Mouse (Mus musculus): Measurements from ENCODE around the gene Dnah7b.
"Not testable (repeated sequence)": the region's sequence is repeated elsewhere in the genome, so short reads cannot be mapped to it uniquely, and the experiment has no call there.

The Dnah7b gene

GRCm38 (mm10) chr1:46066015-46066414 is at the start of gene Dnah7b:
Gene Dnah7b (plus strand): TSS chr1:46066315.
- DNase-seq (ENCODE audit: low spot score in 2 of 2) = no peak

DNA sequence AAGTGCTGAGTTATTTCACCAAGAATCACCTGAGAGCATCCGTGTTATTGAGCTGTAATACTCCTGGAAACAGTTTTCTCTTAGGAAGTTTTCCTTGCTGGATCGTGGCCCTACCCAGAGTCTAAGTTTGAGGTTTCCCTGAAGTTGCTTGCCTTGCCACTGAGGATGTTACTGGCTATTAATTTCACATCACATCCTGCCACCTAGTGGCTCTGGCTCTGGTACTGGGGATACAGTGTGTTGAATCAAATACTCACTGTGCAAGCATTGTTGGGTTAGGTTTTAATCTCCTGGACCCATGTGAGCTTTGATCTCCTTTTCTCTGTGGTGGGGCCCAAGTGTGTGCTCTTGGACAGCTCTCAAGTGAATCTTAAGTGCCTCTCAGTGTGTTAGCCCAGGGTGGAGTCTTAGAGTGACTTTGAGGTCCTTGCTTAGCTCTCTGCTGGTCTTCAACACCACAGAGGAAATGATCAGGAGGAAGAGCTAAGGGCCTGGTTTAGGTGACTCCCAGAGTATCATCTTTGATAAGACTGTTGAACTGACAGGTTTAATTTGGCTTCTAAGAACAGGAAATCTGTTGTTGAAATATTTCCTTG is 47.6 kb upstream of the Dnah7b start:
- DNase-seq (ENCODE audit: low spot score in 2 of 2) = no peak

DNA sequence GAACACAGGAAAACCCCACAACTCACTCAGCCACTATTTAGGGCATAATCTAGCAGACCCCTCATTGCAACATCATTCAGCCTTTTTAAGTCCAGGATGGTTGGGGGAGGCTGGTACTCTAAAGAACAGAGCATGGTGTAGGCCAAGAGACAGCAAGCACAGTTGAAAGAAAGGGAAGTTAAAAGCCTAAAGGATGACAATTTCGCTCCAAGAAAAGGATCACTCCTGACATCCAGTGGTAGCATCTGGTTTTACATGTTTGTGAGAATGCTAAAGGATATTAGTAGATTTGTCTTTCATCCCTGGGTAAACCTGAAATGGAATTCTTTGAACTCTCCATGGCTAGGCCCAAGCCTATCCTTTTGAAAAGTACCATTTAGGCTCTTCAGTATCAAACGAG is 43.9 kb upstream of the Dnah7b start:
- no peak for DNase-seq (ENCODE audit: low spot score in 2 of 2)

DNA sequence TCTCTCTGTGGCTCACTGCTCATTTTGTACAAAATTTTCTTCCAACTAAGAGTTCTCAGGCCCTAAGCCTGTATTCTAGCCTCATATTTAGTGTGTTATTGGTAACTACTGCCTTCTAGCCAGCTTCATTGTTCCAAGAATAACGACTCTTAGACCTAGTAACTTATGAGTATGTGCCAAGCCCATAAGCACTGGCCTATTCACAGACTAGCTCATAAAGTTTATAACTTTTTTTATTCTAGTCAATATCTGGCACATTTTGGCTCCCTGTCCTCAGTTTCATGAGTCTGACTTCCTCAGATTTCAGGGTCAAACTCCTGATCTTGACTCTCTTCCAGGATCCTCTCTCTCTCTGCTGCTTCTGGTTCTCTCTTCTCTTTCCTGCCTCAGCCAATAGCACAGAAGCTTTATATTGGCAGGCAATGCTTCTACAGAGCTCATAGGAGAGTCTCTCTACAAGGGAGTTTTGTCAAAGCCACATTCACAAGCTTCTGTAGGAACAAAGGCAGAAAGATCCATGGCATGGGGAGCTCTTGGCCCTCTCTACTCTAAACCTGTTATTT is 34.0 kb upstream of the Dnah7b start:
- DNase-seq (ENCODE audit: low spot score in 2 of 2) = no peak

DNA sequence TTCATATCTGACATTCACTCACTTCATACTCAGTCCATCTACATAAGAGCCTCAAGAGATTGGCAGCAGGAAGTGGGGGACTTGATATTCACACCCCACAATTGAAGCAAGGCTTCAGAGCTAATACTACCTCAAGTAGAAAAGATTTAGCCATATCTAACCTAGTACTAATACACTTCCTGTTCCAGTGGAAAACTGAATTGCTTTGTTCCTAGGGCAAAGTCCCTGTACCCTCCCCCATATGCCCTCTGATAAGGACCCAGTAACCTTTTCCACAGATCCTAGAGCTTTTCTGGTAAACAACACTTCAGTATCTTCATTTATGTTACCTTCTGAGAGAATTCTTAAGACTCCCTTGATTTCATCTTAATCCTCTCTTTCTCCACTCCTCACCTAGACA is 17.9 kb upstream of the Dnah7b start:
- no peak for DNase-seq (ENCODE audit: low spot score in 2 of 2)

- peak in 1 of 2 experiments; percentile 24 for DNase-seq (ENCODE audit: low spot score in 2 of 2)
Observed at GRCm38 (mm10) chr1:46066484-46067251, 553 bp downstream of the Dnah7b start.

GRCm38 (mm10) chr1:46068787-46069186 is 2.7 kb downstream of the Dnah7b start:
- not testable (repeated sequence) for DNase-seq (ENCODE audit: low spot score in 2 of 2)

- no peak for DNase-seq (ENCODE audit: low spot score in 2 of 2)
Observed at GRCm38 (mm10) chr1:46077891-46078290, 11.8 kb downstream of the Dnah7b start.

DNA sequence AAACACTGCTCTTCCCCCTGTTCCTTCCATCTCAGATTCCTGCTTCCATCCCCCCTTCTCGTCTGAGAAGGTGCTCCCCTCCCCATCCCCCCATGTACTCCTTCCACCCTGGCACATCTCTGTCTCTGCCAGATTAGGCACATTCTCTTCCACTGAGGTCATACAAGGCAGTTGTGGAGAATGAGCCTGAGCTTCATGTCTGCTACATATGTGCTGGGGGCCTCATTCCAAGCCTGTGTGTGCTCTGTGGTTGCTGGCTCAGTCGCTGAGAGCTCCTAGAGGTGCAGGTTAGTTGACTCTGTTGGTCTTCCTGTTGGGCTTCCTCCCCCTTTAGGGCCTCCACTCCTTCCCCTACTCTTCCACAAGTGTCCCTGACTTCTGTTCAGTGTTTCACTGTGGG is 34.4 kb downstream of the Dnah7b start:
- no peak for DNase-seq (ENCODE audit: low spot score in 2 of 2)

GRCm38 (mm10) chr1:46112606-46113005 is 46.5 kb downstream of the Dnah7b start:
- not testable (repeated sequence) for DNase-seq (ENCODE audit: low spot score in 2 of 2)

- not testable (repeated sequence) for DNase-seq (ENCODE audit: low spot score in 2 of 2)
Observed at GRCm38 (mm10) chr1:46117179-46117578, 51.1 kb downstream of the Dnah7b start.

DNA sequence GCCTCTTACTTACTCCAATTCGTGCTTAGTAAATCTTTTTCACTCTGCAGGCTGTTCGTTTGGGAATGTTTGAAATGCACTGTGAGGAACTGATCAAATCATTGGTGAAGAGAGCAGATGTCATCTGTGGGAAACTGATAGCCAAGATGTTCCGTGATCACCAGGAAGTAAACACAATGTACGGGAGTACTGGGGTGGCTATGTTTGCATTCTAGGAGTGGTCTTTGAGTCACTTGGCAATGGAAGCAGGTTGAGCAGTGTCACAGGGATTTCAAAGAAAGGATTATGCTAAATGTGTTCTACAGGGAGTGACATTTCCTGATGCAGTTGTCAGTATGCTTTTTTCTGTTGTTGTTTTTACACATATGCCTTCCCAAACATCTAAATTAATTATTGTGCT is 61.9 kb downstream of the Dnah7b start:
- DNase-seq (ENCODE audit: low spot score in 2 of 2) = no peak

DNA sequence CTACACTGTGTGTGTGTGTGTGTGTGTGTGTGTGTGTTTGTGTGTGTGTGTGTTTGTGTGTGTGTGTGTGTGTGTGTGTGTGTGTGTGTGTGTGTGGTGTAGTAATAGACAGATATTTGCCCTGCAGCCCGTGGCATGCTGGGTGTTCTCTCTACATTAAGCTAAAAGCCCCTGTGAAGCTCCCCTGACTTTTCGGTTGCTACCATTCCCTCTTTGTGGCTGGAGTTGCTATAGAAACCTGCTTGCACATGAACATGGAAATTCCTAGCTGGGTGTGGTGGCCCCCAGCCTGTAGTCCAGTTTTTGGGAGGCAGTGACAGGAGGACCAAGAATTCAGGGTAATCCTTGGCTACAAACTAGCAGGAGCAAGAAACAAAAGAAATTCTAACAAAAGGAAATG is 130.7 kb downstream of the Dnah7b start:
- DNase-seq (ENCODE audit: low spot score in 2 of 2) = not testable (repeated sequence)

GRCm38 (mm10) chr1:46201169-46201568 is 135.1 kb downstream of the Dnah7b start:
- not testable (repeated sequence) for DNase-seq (ENCODE audit: low spot score in 2 of 2)

GRCm38 (mm10) chr1:46210014-46210588 is 144.0 kb downstream of the Dnah7b start:
- not testable (repeated sequence) for DNase-seq (ENCODE audit: low spot score in 2 of 2)

DNA sequence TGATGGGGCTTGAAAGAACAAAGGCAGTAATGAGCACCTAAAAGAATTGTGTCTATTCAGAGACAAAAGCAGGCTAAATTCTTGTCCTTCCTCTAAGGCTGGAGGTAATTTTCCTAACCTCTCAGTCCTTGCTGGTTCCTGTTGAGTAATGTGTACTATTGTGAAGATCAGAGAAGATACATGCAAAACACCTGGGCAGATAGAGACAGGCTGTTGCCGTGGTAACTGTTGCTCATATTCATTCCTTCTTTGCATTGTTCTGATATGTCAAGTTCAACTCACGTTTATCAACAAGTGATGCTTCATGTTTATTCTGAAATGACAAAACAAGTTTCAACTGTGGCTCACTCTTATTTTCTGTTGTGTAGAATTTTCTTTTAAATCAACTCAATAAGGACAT is 156.6 kb downstream of the Dnah7b start:
- DNase-seq (ENCODE audit: low spot score in 2 of 2) = not testable (repeated sequence)

- not testable (repeated sequence) for DNase-seq (ENCODE audit: low spot score in 2 of 2)
Observed at GRCm38 (mm10) chr1:46226136-46226535, 160.0 kb downstream of the Dnah7b start.

- not testable (repeated sequence) for DNase-seq (ENCODE audit: low spot score in 2 of 2)
Observed at GRCm38 (mm10) chr1:46268841-46269240, 202.7 kb downstream of the Dnah7b start.

DNA sequence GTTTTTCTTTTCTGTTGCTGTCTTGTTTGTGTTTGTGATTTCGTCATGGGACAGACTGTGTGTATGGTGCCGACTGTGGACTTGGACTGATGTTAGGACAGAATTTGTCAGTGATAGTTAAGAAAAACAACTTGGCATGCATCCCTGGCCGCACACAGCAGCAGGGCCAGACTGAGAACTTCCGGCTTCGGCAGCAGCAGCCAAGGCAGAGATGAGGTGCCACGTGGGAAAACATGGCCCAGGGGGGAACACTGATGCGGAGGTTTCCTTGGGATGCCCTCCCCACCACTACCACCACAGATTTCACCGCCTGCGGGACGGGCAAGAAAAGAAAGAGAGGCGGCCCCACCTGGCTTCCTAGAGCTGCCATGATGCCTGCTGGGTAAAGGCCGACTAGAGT is 205.8 kb downstream of the Dnah7b start:
- no peak for DNase-seq (ENCODE audit: low spot score in 2 of 2)

DNA sequence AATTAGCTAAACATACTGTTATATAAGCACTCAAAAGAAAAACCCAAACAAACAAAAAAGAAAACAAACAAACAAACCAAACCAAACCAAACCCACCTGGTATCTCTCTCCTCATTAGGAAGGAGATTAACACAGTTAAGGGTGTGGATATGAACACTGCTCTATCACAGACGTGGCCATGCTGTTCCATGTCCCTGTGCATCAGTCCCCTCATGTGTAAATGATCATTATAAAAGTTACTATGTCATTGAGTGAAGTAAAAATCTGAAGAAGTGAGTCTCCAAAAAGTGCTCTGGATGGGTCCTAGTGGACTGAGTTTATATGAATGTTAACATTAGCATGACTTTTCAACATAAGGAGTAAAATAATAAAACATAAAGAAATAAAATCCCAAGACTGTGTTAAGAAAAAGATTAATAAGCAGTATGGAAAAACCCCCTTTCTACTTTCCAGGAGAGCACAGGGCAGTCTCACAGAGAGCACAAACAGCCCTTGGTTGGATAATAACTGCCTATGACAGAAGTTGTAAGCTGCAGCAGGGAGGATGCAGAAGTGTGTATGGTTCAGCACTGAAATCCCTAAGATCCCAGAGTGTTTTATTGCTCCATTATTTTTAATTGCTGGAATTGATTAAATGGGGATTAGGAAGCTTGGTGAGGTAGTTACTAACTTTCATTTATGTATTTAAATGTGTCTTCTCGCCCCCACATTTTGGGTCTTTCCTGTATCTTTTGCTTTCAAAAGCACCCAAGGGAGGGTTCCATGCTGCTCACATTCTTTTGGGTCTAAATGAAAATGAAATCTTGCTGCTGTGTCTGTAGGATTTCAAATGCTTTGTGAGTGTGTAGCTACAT is 212.2 kb downstream of the Dnah7b start:
- not testable (repeated sequence) for DNase-seq (ENCODE audit: low spot score in 2 of 2)

DNA sequence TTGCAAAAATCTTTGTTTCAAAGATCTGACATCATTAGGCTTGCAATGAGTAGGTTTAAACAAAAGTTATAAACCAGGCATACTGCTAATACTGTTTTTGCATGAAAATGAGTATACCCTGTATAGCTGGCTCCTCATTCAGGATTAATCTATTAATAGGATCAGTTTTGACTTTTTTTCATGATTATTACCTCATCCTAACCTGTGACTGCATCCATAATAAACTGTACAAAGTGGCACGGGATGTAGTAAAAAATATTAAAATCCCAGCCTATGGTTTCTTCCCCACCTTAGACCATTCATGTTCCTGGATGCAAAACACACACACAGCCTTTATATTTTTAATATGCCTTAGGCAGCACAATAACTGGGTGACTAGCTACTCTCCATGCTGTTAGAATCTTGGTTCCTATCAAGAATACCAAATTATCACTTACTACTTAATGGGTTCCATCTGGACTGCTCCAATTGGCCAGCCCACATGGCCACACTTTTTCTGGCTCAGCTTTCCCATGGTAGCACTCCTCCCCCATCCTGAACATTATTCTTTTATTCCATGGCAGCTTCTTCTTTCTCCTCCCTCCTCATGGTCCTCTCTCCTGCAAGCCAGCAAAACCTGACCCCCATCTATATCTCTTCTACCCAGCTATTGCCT is 212.9 kb downstream of the Dnah7b start:
- DNase-seq (ENCODE audit: low spot score in 2 of 2) = not testable (repeated sequence)

Data from spleen, postnatal 10 days (tissue).